Mouse (Mus musculus) urinary bladder, postnatal 36 days (tissue): ENCODE results near the gene Ankrd13b.

Experiments
- DNase-seq, 2 experiments: peaks; one replicate each; pipeline ENCODE4 v3.0.0; 2022; ENCODE audit warnings: low spot score in 2 of 2, mixed read lengths in 1 of 2

Ankrd13b gene

DNA sequence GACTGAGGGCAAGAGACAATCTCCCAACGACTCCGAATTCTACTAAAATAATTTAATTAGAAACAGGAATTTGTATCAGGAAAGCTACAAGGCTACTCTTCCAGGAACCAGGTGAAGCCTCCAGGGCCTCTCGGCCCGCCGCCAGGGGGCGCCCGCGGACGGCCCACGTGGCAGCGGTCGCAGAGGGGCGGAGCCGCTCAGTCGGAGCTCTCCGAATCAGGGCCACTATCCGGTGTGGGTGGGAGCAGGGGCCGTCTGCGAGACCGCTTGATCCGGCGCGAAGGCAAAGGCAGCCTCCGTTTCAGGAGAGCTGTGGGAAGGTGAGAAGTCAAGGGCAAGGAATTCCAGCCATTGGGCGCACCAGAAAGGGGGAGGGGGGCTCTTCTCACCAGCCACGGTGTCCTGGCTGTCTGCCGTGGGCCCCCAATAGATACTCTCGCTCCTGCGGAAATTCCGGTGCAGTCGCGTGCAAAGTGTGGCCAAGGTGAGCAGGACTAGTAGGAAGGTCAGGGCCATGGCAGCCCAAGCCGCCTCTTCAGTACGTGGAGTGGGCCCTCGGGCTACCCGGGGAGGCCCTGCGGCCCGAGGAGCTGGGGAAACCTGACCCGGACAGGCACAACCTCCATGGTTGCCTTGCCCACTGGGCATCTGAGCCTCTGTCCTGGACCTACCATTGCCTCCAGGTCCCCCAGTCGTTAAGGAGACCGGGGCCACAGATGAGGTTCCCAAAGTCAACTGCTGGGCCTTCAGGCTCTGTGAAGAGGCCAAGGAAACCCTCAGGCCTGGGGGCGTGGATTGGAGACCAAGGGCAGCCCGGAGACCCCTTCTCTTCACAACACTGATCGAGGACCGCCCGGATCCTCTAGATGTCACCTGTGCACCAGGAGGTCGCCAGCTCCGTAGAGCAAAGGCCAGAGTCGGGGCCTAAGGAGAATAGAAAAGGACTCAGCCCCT lies 18.9 kb upstream of the Ankrd13b start:
- DNase-seq = peak; percentile 73 to 85

DNA sequence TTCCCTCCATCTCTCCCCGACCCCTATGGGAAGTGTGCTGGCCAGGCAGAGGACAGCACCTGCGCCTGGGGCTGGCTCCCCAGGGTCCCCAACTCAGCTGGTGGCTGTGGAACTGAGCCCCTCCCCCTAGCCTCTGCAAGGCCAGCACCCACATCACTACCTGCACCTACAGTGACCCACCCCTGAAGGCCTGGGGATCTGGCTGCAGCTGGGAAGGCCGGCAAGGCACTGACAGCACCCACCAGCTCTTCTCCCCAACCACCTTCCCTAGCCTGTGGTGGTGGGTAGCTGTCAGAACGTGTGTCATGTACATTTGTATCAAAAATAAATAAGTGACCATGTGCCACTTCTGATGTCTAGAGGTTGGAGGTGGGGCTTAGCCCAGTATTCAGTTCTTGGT lies 17.9 kb upstream of the Ankrd13b start:
- no peak for DNase-seq

DNA sequence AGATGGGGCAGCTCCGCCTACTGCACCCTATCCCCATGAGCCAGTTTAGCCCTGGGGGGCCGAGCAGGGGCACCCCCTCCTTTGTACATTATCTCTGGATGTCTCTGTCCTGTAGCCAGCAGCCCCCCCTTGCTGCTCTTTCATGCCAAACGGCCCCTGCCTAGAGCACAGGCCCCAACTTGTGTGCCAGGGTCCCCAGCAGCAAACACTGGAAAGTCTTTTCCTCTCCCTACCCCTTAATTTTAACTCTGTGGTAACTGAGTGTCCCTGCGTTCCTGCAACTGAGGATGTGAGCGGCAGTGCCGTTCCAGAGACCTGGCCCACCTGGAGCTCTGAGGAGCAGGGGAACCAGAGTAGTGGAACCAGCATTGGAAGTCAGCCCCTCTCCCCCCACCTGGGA lies 17.5 kb upstream of the Ankrd13b start:
- DNase-seq = no peak

DNA sequence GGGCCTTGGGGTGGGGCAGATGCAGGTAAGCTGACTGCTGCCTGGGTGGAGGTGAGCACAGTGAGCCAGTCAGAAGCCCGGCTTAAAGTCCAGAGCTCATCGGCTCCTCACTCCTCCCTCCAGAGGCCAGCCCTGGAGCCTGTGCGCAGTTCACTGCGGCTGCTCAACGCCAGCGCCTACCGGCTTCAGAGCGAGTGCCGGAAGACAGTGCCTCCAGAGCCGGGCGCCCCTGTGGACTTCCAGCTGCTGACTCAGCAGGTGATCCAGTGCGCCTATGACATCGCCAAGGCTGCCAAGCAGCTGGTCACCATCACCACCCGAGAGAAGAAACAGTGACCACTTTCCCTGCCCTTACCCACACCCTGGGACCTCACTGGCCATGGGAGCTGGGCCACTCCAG lies 16.8 kb upstream of the Ankrd13b start:
- no peak for DNase-seq

DNA sequence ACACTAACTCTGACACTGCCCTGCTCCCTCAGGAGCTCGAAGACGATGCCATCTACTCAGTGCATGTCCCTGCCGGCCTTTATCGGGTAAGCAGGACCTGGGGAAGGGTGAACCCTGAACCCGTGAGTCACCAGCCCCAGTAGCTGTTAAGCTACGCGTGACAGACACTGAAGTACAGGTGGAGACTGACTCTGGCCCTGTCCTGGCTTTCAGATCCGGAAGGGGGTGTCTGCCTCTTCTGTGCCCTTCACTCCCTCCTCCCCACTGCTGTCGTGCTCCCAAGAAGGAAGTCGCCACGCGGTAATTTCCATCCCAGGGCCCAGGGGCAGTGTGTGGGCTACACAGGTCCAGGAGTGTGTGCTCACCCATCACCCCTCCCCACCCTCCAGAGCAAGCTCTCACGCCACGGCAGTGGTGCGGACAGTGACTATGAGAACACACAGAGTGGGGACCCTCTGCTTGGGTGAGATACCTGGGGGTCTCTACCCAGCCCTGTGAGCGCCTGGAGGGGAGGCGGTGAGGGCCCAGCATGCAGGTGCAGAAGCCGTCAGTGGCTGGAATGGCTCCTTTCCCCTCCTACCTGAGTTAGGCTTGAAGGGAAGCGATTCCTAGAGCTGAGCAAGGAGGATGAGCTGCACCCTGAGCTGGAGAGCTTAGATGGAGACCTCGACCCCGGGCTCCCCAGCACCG lies 16.0 kb upstream of the Ankrd13b start:
- DNase-seq = no peak

DNA sequence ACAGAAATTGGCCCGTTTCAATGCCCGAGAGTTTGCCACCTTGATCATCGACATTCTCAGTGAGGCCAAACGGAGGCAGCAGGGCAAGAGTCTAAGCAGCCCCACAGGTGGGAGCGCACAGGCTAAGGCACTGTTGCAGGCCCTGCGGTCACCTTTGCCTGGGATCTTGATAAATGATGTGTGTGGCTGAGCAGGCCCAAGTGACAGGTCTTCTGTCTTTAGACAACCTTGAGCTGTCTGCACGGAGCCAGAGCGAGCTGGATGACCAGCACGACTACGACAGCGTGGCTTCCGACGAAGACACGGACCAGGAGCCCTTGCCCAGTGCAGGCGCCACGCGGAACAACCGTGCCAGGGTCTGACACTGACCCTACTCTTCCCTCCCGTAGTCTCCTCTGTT lies 14.9 kb upstream of the Ankrd13b start:
- DNase-seq = no peak

DNA sequence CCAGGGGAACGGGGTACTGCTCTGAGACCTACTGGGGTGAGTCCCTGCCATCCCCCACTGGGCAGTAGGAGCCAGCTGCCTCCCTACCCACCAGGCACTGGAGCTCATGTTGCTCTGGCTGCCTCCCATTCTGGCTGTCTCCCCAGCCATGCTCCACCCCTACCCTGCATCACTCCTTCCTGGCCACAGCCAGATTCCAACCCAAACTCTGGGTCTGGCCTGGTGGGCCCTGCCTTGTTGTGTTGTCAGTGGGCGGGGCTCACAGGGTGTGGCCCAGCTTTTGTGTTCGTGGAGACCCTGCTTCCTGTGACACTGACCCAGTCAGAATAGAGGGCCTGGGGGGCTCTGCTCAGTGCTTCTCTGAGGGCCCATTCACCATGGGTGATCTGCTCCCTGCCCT lies 14.0 kb upstream of the Ankrd13b start:
- no peak for DNase-seq

DNA sequence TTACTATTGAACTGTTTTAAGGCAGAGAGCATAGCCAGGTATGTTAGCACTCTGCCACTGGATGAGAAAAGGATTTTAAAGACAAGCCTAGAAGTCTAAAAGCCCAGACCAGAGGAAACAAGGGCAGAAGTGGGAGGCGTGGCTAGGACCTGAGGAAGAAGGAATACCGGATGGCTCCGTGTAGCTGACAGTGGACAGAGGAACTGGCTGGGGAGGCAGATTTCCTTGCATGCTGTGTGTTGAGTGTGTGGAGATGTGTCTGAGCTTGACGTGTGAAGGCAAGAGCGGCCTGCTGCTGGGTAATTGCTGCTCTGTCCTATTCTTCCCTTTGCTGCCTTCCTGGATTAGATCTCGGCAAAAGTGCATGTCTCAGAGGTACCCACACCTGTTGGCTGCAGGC lies 13.0 kb upstream of the Ankrd13b start:
- DNase-seq = no peak

DNA sequence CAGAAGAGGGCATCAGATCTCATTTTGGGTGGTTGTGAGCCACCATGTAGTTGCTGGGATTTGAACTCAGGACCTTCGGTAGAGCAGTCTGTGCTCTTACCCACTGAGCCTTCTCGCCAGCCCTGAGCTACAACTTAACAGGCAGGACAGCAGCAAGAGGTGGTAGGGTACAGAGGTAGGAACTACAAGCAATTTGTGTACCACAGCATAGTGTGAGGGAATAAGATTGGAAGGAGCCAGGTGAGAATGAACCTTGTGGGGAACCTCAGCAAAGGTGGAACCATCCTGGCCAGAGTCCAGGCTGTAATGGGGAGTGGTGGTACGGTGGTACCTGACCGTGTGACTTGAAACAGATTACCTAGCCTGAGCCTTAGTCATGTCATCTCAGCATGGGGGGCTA lies 12.5 kb upstream of the Ankrd13b start:
- no peak for DNase-seq

DNA sequence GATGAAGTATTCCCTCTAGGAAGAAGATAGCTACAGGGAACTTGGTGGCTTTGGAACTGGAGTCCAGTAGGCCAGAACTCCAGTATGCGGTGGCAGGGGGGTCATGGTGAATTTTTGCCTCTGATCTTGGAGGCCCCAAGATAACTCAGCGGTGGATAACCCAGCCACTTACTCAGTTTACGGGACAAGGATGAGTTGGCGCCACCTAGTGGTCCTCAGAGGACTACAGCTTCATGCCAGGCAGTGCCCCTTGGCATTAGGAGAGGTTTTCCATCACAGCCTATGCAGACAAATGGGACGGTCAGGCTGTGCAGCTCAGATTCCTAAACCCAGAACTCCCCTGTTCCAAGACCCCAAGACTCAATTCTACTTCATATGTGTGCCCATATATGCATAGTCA lies 11.9 kb upstream of the Ankrd13b start:
- peak in 1 of 2 experiments; percentile 70 for DNase-seq

DNA sequence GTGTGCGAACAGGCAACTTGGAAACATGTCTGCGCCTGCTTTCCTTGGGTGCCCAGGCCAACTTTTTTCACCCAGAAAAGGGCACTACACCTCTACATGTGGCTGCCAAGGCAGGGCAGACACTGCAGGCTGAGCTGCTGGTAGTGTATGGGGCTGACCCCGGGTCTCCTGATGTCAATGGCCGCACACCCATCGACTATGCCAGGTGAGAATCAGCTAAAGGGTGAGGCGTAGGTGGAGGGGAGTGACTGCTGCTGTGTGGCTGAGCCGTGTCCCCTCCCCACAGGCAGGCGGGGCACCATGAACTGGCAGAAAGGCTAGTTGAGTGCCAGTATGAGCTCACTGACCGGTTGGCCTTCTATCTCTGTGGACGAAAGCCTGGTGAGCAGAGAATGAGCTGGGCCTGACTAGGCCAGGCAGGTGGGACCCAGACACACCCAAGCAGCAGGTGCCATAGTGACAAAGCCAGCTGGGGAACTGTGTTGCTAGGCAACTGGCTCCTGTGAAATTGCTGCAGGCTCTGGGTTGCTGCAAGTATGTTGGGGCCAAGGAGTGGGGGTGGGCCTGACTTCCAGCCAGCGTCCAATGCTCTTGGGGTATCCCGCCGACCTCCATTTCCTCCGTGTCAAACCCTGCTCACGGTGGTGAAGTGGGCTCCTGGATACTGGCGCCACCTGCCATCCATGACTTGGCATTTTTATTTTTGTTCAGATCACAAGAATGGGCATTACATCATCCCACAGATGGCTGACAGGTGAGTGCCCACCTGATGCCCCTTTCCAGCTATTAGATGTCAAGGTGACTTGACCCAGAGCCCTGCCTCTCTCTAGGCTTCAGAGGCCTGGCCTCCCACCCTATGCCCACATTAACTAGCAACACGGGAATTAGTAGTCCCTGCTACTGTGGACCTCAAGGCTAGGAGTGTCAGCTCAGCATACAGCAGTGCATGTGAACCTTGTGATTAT lies 11.2 kb upstream of the Ankrd13b start:
- no peak for DNase-seq

DNA sequence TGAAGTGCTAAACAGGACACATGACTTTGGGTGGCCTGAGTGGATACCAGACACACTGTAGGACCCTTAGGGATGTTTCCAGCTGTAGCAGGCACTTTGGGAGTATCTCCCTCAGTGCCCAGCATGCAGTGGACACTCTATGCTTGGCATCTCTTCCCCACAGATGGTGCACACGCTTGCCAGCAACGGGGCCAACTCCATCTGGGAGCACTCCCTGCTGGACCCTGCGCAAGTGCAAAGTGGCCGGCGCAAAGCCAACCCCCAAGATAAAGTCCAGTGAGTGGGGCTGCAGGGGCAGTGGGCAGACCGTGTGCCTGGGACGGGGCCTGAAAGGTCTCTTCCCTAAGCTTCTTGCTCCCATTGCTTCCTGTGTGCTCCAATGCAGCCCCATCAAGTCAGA lies 9.9 kb upstream of the Ankrd13b start:
- no peak for DNase-seq

DNA sequence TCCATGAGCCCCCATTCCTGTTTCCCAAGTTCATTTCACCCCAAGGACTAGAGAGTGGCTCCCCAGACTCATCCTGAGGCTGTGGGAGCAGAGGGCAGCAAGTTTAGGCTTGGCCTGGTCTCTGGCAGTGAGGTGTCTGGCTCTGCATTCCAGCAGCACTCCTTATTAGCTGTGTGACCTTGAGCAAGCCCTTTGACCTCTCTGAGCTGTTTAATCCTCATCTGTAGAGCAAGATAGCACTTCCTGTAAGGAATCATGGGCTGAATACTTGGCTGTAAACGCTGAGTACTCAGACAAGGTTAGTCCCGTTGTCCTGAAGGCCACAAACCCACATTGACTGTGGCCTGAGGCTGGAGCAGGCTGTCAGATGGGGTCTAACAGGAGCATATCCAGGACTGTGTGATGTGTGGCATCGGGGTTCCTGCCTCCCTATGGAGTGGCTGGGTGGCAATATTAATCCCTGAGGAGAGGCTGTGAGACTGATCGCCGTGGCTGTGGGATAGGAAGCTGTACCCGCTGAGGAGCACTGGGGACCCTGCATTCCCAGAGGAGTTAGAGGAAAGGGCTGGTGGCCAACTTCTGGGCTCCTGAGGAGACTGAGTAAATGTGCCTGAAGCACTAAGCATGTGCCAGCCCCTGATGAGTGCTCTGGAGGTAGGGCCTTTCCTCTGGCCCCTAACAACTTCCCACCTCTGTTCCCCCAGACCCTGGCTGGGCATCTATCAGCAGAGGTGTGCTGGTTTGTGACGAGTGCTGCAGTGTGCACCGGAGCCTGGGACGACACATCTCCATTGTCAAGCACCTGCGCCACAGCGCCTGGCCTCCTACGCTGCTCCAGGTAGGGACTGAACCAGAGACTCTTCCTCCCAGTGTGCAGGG lies 9.0 kb upstream of the Ankrd13b start:
- no peak for DNase-seq

DNA sequence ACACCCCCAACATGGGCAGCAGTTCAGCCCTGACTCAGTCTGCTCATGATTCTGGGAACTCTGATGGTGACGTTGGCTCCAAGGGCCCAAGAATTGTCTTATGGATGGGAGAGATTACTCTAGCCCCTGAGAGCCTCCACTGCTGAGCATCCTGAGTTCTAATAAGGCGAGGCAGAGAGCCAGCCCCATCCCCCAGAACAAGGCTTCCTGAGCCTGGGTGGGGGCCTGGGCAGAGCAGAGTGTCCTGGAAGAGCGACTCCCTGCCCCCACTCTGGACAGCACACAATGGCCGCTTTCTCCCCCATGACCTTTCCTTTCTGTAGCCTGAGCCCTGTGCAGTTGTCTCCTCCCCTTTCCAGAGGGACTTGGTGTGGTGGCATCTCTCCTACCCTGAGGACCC lies 8.4 kb upstream of the Ankrd13b start:
- no peak for DNase-seq

DNA sequence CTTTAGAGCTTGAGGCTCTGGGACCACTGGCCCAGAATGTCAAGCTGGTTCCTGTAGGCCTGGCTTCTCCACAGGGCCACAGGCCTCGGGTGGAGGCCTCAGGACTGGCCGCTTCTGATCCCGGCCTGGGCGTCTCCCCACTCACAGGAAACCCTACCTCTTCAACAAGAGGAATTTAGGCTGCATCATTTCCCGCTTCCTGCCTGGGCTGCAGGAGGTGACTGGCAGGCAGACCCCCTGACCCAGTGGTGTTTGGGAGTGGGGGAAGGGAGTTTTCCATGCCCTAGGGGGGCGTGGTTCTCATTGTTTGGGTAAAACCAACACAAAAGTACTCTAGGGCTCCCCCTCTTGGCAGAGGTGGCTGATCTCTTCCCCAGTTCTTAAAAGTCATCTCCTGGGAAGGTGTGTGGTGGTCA lies 7.9 kb upstream of the Ankrd13b start:
- DNase-seq = peak in 1 of 2 experiments; percentile 65

DNA sequence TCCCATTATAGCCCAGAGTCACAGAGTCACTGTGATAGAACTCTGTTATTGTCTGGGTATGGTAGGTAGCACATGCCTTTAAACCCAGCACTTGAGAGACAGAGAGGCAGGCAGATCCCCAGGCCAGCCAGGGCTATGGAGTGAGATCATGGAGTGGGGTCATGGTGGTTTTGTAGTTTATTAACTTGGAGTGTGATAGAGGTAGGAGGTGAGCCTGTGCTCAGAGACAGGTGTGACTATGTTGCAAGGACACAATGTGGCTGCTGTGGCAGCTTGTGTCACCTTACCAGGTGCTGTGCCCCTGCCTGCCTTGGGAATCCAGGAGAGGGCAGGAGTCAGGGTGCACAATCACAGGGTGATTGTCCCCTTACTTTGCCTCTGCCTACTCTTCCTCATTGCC lies 6.0 kb upstream of the Ankrd13b start:
- DNase-seq = no peak

DNA sequence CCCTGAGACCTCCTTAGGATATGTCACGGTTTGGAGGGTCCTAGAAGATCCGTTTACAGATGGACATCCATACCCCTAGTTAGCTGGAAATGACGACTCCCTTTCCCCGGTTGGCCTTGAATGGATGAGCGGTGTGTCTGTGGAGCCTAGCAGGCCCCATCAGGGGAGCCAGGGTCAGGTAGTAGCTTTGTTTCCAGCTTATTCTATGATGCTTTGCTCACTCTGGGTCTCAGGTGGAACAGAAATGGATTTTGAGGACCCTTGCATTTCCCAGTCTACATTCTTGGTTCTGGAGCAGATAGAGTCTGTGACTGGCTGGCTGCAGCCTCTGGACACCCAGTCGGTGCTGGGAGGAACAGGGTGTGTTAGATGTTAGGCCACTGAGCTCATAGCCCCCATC lies 5.3 kb upstream of the Ankrd13b start:
- no peak for DNase-seq

DNA sequence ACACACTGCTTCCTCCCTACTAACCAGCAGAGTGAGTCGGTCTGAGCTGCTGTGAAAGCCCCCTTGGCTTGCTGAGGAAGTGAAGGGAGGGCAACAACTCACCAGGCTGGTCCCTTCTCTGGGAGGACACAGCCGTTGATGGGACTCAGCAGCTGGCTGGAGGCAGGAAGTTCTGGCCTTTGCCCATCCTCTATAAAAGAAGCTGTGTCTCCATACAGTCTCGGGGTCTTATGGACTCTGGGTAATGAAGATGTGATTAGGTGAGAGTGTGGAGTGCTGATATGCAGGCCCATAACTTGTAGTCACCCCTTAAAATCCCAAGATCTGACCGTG lies 4.8 kb upstream of the Ankrd13b start:
- no peak for DNase-seq

DNA sequence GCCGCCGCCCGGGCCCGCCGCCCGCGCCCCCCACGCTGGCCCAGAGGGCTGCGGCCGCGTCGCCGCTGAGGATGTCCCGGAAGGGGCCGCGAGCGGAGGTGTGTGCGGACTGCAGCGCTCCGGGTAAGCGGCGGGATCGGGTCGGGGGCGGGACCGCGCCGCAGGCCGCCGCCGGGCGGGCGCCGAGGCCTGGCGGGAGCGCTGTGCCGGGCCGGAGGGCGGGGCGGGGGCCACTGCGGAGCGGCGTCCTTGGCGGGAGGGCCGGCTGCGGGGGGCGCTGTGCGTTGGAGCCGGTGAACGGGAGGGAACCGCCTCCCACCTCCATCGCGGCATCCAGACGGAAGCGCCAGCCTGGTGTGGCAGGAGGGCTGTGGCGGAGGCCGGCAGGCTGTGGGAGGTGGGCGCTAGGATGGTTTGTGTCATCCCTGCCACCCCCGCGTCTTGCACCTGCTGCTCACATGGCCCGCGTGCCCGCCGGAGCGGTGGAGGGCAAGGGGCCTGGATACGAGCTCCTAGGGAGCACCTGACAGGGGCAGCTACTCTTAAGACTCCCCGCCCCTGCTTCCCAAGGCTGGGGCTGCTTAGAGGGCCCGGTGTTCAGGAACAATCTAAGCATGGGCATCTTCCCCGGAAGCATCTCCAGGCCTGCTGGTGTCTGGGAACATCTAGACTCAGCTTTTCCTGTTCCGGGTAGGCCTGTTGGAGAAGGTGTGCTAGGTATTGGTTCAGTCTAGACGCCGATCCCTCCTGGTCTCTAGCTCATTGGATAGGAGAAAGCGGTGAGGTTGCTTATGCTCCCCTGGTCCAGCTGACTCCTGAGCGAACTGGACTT lies 4.2 kb upstream of the Ankrd13b start, which contains the start of gene Git1:
Gene Git1 (plus strand): TSS at position 51 of the 832 bp plus-strand sequence.
- no peak for DNase-seq

DNA sequence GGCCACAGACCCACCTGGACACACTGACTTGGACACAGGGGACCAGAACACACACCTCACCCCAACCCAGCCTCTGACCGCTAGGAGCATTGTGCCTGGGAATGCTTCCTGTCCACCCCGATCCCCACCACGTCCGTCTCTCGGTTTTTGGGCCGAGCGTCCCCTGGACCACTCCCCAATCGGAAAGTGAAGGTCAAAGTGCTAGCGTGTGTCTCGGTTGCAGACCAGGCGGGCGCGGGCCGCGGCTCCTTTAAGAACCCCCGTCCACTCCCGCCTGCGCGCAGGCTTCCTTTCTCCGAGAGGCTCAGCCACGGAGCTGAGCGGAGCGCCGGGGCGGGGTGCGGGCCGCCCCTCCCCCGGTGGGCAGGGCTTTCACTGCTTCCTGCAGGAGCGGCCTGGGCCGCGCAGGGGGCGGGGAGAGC lies 3.4 kb upstream of the Ankrd13b start:
- peak; percentile 93 to 94 for DNase-seq
